Mouse (Mus musculus) CH12.LX (cell line): ENCODE data around the gene Gucy1a1.

Experiments used
- CTCF ChIP-seq, 2 experiments: IDR thresholded peaks in 1 of 2; conservative IDR thresholded peaks in 1 of 2; 2 replicates each; pipeline ENCODE4 v1.5.1; 2011 to 2012; ENCODE audit warnings: low read depth in 2 of 2, low read length in 2 of 2, improper control_type of control experiment in 1 of 2, inconsistent platforms in 1 of 2, mild to moderate bottlenecking in 1 of 2, moderate library complexity in 1 of 2
- E2F4 ChIP-seq: IDR thresholded peaks from 2 replicates; pipeline ENCODE4 v1.6.1; 2011; ENCODE audit warnings: low read depth, low read length, improper control_type of control experiment; ENCODE audit not compliant: insufficient replicate concordance
- HCFC1 ChIP-seq: IDR thresholded peaks from 2 replicates; pipeline ENCODE4 v1.6.1; 2012; ENCODE audit warnings: low read depth, mild to moderate bottlenecking, inconsistent platforms, low read length, improper control_type of control experiment
- SMC3 ChIP-seq: IDR thresholded peaks from 2 replicates; pipeline ENCODE4 v1.6.1; 2011; ENCODE audit warnings: low read depth, low read length, improper control_type of control experiment

- no peak for TF ChIP-seq HCFC1
- TF ChIP-seq CTCF (conservative IDR thresholded peaks at IDR 0.05 in 1 of 2, IDR thresholded peaks at IDR 0.05 in 1 of 2; ENCODE audit: low read depth in 2 of 2, low read length in 2 of 2) = no peak
- no peak for TF ChIP-seq SMC3
- no peak for TF ChIP-seq E2F4
Observed at GRCm38 (mm10) chr3:82135483-82135882, 10.1 kb downstream of the Gucy1a1 start.
